Mouse (Mus musculus): Measurements from ENCODE around the gene Coil.
"Not testable (repeated sequence)": the region's sequence is repeated elsewhere in the genome, so short reads cannot be mapped to it uniquely, and the experiment has no call there.

The Coil gene

DNA sequence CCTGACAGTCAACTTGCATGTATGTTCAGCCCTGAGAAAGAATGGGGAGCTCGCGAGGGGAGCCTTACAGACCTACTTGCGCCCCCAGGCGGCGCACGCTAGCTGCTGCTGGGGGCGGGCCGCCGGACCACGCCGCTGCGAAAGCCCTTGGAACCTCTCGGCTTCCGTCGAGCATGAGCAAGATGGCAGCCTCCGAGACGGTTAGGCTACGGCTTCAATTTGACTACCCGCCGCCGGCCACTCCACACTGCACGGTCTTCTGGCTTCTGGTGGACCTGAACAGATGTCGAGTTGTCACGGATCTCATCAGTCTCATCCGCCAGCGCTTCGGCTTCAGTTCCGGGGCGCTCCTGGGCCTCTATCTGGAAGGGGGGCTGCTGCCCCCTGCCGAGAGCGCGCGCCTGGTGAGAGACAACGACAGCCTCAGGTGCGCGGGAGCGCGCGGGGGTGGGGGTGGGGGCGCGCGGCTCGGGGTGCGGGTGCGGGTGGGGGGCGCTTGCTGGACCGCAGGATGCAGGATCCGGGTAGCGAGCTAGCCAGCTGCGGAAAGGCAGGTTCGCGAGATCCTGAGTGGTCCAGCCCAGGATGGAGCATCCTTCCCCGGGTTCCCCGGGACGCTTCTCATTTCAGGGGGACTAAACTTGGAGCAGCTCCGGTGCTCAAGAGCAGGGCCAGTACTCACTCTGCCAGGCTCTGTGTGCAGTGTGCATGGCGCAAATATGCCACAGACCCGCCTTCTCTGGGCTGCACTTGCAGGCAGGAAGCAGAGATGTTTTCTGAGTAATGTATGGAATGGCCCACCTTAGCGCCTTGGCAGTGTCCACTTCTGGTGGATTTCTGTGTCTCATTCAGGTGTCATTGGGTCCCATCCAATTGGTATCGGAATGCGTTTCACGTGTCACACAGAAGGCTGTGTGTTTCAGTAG, 4.0 kb downstream of the Coil start:
- DNase-seq (ENCODE audit: low spot score): peak; percentile 93

DNA sequence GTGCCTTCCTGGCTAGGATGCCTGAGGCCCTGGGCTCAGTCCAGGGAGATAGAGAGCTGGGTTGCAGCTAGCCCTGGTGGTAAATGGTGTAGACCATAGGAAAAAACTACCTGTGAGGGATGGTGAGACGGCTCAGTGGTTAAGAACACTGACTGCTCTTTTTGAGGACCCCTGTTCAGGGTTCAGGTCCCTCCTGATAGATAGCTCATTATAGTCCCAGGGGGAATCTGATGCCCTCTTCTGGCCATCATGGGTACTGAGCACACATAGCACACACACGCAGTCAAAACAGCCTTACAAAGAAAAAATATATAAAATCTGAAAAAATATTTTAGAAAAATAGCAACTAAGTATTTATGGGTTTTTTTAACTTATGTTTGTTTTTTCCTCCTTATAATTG, 6.3 kb downstream of the Coil start:
- no peak for DNase-seq (ENCODE audit: low spot score)

DNA sequence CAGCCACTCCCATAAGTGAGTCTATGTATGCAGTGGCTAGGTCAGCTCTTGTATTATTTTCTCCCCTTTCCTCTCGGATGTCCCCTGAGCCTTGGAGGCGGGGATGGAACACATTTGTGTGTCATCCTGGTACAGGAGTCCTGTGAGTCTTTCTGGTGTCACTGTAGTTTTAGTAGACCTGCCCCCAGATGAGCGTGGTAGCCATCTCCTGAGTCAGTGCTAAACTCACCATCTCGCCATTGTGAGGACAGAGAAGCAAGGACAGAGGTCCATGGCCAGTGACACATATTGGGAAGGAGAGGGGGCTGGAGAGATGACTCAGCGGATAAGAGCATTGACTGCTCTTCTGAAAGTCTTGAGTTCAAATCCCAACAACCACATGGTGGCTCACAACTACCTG, 7.1 kb downstream of the Coil start:
- no peak for DNase-seq (ENCODE audit: low spot score)

DNA sequence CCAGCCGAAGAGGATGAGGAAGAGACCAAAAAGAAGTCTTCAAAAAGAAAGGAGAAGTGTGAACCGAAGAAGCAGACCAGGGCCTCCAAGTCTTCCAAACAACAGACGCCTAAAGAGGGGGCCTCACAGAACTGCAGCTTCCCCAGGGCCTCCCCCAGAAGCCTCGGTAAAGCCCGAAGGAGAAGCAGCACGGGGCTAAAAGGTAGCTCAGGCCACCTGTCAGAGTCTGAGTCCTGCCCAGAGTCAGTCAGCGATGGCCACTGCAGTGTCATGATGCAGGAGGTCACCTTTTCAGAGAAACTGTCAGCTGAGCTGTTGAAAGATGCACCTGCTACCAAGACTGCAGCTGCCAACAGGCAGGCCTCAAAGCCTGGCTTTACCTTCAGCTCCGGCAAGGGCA, 11.3 kb downstream of the Coil start:
- no peak for DNase-seq (ENCODE audit: low spot score)

DNA sequence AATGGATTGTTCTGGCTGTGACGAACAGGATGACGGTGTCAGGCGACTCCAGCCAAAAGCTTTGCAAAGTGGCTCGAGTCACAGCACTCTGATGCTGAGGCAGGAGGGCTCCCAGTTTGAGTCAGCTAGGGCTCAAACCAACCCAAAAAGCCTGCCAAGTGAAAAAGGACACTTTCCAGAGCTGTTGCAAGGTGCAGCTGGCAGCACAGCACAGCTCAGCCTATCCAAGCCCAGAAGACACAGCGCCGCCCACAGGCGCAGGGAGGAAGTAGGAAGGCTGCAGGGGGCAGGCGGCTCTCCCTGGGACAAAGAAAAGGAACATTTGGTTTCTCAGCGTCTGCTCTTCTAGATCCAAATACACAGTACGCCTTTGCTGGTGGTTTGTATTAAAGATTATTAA, 16.6 kb downstream of the Coil start:
- DNase-seq (ENCODE audit: low spot score): no peak

DNA sequence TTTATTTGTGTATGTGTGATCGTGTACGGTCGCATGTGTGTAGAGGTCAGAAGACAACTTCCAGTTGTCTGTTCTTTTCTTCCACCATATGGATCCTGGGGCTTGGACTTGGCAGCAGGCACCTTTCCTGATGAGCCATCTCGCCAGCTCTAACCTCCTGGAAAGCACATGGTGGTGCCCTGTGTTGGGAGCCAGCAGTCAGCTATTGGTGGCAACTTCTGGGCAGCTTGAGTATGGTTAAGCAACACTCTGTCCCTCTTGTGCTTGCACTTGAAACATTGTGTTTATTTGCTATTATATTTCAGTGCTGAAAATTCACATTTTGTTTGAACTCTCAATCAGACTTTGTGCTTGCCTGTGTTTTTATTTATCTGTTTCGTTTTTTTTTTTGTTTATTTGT, 18.9 kb downstream of the Coil start:
- DNase-seq (ENCODE audit: low spot score): no peak

DNA sequence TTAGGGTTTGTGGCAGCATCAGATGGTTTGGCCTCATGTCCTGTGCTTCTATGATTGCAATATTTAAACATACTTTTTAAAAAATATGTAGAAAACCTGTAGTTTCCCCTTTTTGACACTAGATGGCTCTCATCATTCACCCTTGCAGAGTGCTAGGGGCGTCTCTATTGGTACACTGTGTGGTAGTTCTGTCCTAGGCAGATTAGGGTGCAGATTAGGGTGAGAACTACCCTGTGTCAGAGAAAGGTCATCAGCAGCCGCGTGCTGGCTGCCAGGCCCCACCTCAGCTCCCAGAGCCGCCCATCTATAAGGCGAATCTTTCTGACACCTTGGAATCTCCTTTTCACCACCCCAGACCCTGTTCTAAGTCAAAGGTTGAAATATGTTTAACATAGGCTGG, 19.5 kb downstream of the Coil start:
- DNase-seq (ENCODE audit: low spot score): no peak

DNA sequence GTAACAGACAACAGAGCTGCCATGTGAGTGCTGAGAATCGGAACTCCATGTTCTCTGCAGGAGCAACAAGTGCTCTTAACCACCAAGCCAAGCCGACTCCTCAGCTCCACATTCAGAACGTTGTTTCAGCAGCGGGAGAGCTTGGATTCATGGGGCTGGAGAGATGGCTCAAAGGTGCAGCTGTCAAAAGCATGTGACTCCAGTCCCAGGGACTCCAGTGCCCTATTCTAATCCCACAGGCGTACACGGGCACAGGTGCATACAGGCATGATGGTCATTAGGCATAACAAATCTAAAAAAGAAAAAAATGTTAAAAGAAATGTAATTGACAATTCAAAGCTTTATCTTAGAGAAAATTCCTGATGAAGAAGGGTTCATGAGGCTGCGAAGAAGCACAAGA, 23.1 kb downstream of the Coil start:
- DNase-seq (ENCODE audit: low spot score): no peak

DNA sequence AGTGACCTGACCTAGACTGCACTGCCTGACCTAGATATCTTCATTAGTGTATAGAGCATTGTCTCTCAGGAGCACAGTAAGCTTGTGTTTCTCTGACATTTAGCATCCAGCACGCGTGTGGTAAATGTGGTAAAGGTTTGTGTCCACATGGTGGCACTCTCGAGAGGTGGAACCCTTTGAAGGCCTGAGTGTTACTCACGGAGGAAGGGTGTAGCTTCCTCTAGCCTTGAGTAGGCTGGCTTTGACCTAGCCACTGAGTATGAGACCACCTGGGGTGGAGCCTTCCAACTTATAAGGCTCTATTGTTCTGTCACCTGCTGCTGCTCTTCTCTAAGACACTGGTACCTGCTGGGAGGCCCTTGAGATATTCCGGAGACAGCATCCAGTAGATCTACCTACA, 23.6 kb downstream of the Coil start:
- peak; percentile 67 for DNase-seq (ENCODE audit: low spot score)

DNA sequence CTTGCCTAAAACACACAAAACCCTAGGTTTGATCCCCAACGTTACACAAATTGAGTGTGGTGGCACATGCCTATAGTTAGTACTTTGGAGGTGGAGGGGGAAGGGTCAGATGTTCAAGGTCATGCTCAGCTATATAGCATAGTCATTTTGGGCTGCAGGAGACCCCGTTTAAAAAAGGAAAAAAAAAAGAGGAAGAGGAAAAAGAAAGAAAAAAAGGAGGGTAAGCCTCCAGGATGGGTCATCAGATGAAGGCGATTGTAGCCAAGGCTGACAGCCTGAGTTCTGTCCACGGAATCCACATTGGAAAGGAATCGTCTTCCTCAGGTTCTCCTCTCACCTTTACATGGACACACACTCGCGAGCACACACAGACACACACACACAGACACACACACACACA, 24.4 kb downstream of the Coil start:
- DNase-seq (ENCODE audit: low spot score): no peak

DNA sequence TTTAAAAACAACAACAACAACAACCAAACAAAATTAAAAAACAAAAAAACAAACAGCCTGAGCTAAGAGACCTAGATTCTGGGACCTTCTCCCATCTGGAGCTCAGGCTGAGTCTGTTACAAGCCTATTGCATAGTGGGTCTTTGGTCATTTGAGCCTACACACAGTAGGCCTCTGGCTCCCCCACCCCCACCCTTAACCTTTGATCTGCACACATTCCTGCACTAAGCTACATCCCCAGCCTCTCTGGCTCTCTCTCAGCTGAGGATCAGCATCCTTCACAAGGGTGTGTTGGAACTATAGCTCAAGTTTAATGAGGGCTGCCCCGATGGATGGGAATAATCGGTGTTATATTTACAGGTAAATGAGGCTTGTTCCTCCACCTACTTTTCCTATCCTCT, 25.6 kb downstream of the Coil start:
- no peak for DNase-seq (ENCODE audit: low spot score)

DNA sequence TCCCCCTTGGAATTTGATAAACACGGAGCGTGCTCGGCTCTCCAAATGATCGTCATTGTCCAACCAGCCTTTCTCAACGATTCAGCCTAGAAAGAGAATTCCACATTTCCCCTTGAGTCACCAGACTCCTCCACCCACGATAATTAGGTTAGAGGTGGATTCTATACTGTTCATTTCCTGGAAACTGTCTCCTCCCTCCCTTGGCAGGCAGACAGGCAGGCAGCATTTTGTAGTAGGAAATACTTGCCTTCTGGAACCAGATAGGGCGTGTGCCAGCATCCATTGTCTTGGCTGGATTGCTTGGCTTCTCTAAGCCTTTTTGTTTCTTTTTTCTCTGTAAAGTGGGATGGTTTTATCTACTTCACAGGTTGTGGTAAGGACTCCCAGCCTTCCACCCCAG, 26.4 kb downstream of the Coil start:
- DNase-seq (ENCODE audit: low spot score): peak; percentile 53

DNA sequence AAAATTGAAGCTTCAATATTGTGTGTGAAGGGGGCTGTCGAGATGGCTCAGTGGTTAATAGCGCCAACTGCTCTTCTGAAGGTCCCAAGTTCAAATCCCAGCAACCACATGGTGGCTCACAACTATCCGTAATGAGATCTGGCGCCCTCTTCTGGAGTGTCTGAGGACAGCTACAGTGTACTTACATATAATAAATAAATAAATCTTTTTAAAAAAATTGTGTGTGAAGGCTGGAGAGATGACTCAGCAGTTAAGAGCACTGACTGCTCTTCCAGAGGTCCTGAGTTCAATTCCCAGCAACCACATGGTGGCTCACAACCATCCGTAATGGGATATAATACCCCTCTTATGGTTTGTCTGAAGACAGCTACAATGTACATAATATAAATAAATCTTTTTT, 27.3 kb downstream of the Coil start:
- not testable (repeated sequence) for DNase-seq (ENCODE audit: low spot score)

DNA sequence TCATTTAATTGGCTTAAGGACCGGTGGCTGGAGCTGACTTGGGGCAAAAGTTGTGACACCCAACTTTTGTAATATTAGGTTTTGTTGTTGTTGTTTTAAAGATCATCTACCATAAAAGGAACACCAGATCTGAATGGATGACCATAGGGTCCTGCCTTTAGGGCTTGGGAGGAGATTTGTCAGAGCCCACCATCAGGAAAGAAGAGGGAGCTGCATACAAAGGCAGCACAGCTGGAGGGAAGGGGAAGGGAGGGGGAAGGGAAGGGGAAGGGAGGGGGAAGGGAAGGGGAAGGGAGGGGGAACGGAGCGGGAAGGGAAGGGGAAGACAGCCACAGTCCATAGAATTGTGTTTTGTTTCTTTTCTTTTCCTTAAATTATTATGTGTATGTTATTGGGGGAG, 28.4 kb downstream of the Coil start:
- DNase-seq (ENCODE audit: low spot score): no peak

DNA sequence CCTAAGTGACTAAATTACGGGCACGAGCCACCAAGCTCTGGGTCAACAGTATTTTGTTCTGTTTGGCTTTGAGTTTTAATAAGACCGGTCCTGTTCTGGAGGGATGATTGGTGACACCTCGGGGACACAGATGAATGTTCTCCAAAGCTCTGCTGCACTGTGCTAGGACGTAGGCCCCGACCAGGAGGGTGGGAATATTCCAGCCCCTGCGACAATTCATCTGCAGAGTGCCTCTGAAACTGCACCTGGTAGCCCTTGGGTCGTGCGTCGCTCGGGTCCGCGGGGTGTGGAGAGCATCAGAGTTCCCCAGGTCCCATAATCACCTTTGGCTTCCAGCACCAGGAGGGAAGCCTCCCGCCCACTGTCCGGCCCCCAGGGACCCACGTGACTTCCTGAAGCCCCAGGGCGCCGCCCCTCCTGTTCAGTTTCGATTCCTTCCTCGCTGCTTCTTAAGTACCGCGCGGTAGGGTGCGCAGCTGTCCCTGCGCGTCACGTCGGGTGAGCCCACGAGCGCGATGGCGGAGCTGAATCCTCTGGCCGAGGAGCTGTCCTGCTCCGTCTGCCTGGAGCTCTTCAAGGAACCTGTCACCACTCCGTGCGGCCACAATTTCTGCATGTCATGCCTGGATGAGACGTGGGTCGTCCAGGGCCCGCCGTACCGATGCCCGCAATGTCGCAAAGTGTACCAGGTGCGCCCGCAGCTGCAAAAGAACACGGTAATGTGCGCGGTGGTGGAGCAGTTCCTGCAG, 29.1 kb downstream of the Coil start, which contains the start of gene Trim25:
TSS of gene Trim25 (plus strand) at position 403 of the 749 bp plus-strand sequence.
- DNase-seq (ENCODE audit: low spot score): peak; percentile 95

DNA sequence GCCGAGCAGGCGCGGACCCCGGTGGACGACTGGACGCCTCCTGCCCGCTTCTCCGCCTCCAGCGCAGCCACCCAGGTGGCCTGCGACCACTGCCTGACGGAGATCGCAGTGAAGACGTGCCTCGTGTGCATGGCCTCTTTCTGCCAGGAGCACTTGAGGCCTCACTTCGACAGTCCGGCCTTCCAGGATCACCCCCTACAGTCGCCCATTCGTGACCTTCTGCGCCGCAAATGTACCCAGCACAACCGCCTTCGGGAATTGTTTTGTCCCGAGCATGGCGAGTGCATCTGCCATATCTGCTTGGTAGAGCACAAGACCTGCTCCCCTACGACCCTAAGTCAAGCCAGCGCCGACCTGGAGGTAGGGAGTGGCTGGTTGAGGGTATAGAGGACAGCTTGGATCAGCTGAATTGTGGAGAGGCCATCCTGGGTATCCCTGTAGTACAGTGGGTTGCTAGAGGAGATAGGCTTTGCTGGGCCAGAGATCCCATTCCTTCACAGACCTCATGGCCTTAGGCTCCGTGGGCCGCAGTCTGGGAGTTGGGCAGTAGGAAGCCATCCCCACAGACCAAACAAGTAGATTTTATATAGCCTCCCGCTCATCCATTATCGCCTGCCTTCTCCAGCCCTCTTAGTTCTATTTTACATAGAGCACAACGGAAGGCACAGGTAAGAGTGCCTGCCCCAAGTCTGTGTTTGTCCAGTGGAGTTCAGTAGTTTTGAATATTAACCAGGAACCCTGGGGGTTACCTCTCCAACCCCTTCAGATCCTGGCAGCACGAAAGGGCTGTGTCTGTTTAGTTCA, 29.9 kb downstream of the Coil start:
- DNase-seq (ENCODE audit: low spot score): no peak

DNA sequence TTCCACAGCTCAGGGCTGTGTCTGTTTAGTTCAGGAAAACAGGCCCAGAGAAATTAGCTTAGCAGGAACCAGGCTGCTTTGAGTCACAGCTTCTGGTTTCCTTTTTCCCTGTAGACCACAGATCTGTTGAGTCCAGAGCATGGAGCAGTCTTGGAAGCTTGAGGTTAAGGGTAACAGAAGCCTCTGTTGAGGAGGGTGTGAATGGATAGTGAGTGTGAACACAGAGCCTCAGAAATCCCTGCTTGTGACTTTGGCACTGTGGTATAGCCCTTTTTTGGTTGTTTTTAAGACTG, 30.4 kb downstream of the Coil start:
- DNase-seq (ENCODE audit: low spot score): no peak

DNA sequence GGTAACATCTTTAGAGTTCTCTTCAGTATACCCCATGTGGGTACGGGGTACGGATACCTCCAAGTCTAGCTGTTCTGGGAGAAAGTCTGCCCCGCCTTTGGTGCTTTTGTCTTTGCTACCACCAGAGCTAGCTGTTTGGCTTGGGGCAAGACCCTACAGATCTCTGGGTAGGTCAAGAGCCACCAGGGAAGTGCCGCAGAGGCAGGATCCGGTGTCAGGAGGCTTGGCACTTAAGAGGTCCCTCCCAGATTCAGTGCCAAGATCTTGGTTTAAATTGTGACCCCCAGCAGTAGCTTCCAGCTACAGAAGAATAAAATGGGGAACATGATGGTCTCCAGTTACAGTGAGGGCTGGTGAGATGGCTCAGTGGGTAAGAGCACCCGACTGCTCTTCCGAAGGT, 31.5 kb downstream of the Coil start:
- DNase-seq (ENCODE audit: low spot score): no peak

DNA sequence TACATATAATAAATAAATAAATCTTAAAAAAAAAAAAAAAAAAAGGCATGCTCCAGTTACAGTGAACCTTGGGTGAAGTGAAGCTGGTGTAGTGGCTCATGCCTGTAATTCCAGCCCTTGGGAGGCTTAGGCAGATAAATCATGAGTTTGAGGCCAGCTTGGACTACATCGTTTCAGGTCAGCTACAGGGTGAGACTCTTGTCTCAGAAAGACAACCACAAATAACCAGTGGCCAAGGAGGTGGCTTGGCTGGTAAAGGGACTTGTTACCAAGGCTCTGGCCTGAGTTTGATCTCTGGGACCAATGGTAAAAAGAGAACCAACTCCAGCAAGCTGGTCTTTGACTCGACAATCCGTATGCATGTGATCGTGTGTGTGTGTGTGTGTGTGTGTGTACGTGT, 32.0 kb downstream of the Coil start:
- no peak for DNase-seq (ENCODE audit: low spot score)

DNA sequence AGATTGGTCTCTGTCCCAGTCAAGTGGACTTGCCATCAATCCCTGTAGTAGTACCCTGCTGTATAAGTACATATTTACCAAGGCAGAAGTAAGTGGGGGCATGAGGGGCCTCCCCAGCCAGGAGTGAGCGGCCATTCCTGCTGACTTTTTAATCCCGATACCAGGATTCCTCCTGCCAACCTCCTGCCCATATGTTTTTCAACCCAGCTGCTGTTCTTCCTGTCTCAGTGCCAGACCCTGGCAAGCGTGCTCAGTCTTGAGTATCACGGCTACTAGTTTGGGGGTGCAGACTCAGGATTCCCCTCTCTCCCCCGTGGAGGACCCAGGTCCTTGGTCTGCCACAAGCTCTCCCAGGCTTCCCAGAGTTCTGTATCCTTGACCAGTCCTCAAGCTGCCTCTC, 32.6 kb downstream of the Coil start:
- DNase-seq (ENCODE audit: low spot score): no peak

DNA sequence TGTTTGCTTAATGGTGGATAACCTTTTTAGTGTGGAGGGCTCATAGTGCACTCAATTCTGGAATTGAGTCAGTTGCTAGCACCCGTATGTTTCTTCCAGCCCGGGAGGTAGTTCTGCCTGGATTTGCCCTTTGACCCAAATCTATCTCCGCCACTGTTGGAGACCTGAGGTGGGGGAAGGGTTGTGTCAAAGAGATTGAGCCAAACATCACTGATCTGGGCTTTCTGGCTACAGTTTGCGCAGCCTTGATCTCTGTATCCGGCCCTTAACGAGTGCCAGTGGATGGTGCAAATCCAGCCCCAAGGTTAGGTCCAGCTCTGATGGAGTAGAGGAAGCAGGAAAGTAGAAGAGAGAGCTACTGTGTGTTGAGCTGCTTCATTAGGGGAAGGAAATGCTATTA, 33.0 kb downstream of the Coil start:
- no peak for DNase-seq (ENCODE audit: low spot score)

DNA sequence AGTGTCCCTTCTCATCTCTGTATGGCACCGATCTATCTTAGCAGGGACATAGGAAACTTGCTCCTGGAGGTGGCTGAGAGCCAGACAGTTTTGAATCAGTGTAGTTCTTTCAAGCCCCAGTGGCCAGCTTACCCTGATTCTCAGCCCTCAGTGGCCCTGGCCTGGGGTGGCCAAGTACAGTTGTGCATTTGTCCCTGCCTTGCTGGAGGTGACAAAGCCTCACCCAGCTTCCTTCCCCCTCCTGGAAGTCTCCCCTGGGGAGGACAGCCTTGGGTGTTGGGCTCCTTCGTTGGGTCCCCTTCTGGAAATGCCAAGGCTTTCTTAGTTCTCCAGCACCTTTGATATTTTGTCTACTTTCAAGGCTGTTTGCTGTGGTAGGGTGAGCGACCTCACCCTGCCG, 33.7 kb downstream of the Coil start:
- DNase-seq (ENCODE audit: low spot score): no peak

DNA sequence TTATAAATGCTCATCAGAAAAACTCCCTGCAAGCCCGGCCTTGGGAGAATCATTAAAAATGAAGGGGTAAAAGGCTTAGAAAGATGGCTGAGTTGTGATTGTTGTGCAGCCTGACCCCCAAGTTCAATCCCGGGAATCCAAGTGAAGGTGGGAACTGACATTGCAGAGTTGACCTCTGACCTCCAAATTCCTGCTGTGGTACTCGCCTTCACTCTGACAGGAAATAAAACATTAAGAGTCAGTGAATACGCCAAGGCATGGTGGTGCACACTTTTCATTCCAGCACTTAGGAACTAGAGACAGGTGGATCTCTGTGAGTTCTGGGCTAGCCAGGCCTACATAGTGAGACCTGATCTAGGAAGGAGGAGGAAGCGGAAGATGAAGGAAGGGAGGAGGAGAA, 35.4 kb downstream of the Coil start:
- DNase-seq (ENCODE audit: low spot score): no peak

All from urinary bladder, postnatal 14 days (tissue).